Mouse (Mus musculus): ENCODE measurements around the gene Clip4. TPM values are rescaled to one million over a fixed set of nuclear protein-coding genes. Genes with fewer than 3 reads are reported as not detected.

Clip4 gene
- polyA plus RNA-seq, 1 experiment from 2014 or later, result 6.3 TPM

- H3K4me2 ChIP-seq (replicated peaks; ENCODE audit: low read depth, low read length), result no peak overlapping the region
- H3K4me3 ChIP-seq (ENCODE audit: low read depth, low read length), result no peak overlapping the region
- H3K9me3 ChIP-seq (ENCODE audit: control insufficient read depth, low read length), result no peaks in the 10 kb centered on the region
- WGBS, result 89% methylated on average over 9 of the region's 9 CpGs
- no peak overlapping the region for H3K9ac ChIP-seq (ENCODE audit: low read depth, low read length)
- no peak overlapping the region for H3K27ac ChIP-seq (ENCODE audit: low read depth, low read length)
- DNase-seq (ENCODE audit: low spot score) (no peak), ATAC-seq (ENCODE audit: low FRiP score) (no peak)
- H3K27me3 ChIP-seq (ENCODE audit: control insufficient read depth, insufficient read depth, low read length), result no peaks in the 10 kb centered on the region
- no peaks in the 10 kb centered on the region for H3K36me3 ChIP-seq (ENCODE audit: control insufficient read depth, insufficient read depth, low read length)
- H3K4me1 ChIP-seq (replicated peaks; ENCODE audit: control insufficient read depth, insufficient read depth, low read length), result no peaks in the 10 kb centered on the region
Observed at GRCm38 (mm10) chr17:71749616-71750168, 18.6 kb upstream of the Clip4 start.

GRCm38 (mm10) chr17:71752831-71753230 is 15.4 kb upstream of the Clip4 start, which contains the start of gene Pcare:
Pcare (minus strand) TSS chr17:71752894.
- no peaks in the 10 kb centered on the region for H3K27me3 ChIP-seq (ENCODE audit: control insufficient read depth, insufficient read depth, low read length)
- H3K36me3 ChIP-seq (ENCODE audit: control insufficient read depth, insufficient read depth, low read length), result no peaks in the 10 kb centered on the region
- no peaks in the 10 kb centered on the region for H3K9me3 ChIP-seq (ENCODE audit: control insufficient read depth, low read length)
- H3K4me1 ChIP-seq (replicated peaks; ENCODE audit: control insufficient read depth, insufficient read depth, low read length), result no peaks in the 10 kb centered on the region
- DNase-seq (ENCODE audit: low spot score) (no peak), ATAC-seq (ENCODE audit: low FRiP score) (no peak)
- 79% methylated on average over 10 of the region's 10 CpGs for WGBS
- no peak within 1 kb of the TSS for H3K27ac ChIP-seq (ENCODE audit: low read depth, low read length)
- no peak within 1 kb of the TSS for H3K4me3 ChIP-seq (ENCODE audit: low read depth, low read length)
- no peak within 1 kb of the TSS for H3K9ac ChIP-seq (ENCODE audit: low read depth, low read length)
- no peak within 1 kb of the TSS for H3K4me2 ChIP-seq (replicated peaks; ENCODE audit: low read depth, low read length)

GRCm38 (mm10) chr17:71760536-71760935 is 7.7 kb upstream of the Clip4 start:
- Histone ChIP-seq H3K4me2 (replicated peaks; ENCODE audit: low read depth, low read length) (no peak overlapping the region), H3K9me3 (ENCODE audit: control insufficient read depth, low read length) (no peaks in the 10 kb centered on the region), H3K4me3 (ENCODE audit: low read depth, low read length) (no peak overlapping the region), H3K9ac (ENCODE audit: low read depth, low read length) (no peak overlapping the region), H3K27me3 (ENCODE audit: control insufficient read depth, insufficient read depth, low read length) (no peaks in the 10 kb centered on the region), H3K27ac (ENCODE audit: low read depth, low read length) (no peak overlapping the region), H3K4me1 (replicated peaks; ENCODE audit: control insufficient read depth, insufficient read depth, low read length) (no peaks in the 10 kb centered on the region), H3K36me3 (ENCODE audit: control insufficient read depth, insufficient read depth, low read length) (no peaks in the 10 kb centered on the region)
- no peak for DNase-seq (ENCODE audit: low spot score)
- 79% methylated on average over 7 of the region's 7 CpGs for WGBS
- no peak for ATAC-seq (ENCODE audit: low FRiP score)

GRCm38 (mm10) chr17:71769564-71769963 is 1.3 kb downstream of the Clip4 start:
- 10% methylated on average over 6 of the region's 6 CpGs for WGBS
- H3K27ac ChIP-seq (ENCODE audit: low read depth, low read length), result no peak overlapping the region
- H3K4me3 ChIP-seq (ENCODE audit: low read depth, low read length), result no peak overlapping the region

GRCm38 (mm10) chr17:71770696-71771095 is 2.4 kb downstream of the Clip4 start:
- DNase-seq (ENCODE audit: low spot score) (no peak), ATAC-seq (ENCODE audit: low FRiP score) (no peak)
- H3K9me3 ChIP-seq (ENCODE audit: control insufficient read depth, low read length), result no peaks in the 10 kb centered on the region
- no peak overlapping the region for H3K27ac ChIP-seq (ENCODE audit: low read depth, low read length)
- H3K9ac ChIP-seq (ENCODE audit: low read depth, low read length), result no peak overlapping the region
- 0 out of 2 replicates have a peak, but pooled peaks cover 5% of the 10 kb centered on the region for H3K4me1 ChIP-seq (replicated peaks; ENCODE audit: control insufficient read depth, insufficient read depth, low read length)
- H3K4me3 ChIP-seq (ENCODE audit: low read depth, low read length), result no peak overlapping the region
- H3K4me2 ChIP-seq (replicated peaks; ENCODE audit: low read depth, low read length), result no peak overlapping the region
- 98% methylated on average over 3 of the region's 3 CpGs for WGBS
- no peaks in the 10 kb centered on the region for H3K36me3 ChIP-seq (ENCODE audit: control insufficient read depth, insufficient read depth, low read length)
- no peaks in the 10 kb centered on the region for H3K27me3 ChIP-seq (ENCODE audit: control insufficient read depth, insufficient read depth, low read length)

More at GRCm38 (mm10) chr17:71769564-71769963, 1.3 kb downstream of the Clip4 start:
- Histone ChIP-seq H3K36me3 (ENCODE audit: control insufficient read depth, insufficient read depth, low read length) (no peaks in the 10 kb centered on the region), H3K4me1 (replicated peaks; ENCODE audit: control insufficient read depth, insufficient read depth, low read length) (0 out of 2 replicates have a peak, but pooled peaks cover 5% of the 10 kb centered on the region), H3K9me3 (ENCODE audit: control insufficient read depth, low read length) (no peaks in the 10 kb centered on the region), H3K9ac (ENCODE audit: low read depth, low read length) (no peak overlapping the region), H3K27me3 (ENCODE audit: control insufficient read depth, insufficient read depth, low read length) (no peaks in the 10 kb centered on the region), H3K4me2 (replicated peaks; ENCODE audit: low read depth, low read length) (no peak overlapping the region)
- ATAC-seq (ENCODE audit: low FRiP score) (peak; percentile 65), DNase-seq (ENCODE audit: low spot score) (peak; percentile 63)

- no peak overlapping the region for H3K27ac ChIP-seq (ENCODE audit: low read depth, low read length)
- H3K9ac ChIP-seq (ENCODE audit: low read depth, low read length), result no peak overlapping the region
- no peaks in the 10 kb centered on the region for H3K36me3 ChIP-seq (ENCODE audit: control insufficient read depth, insufficient read depth, low read length)
- ATAC-seq (ENCODE audit: low FRiP score) (no peak), DNase-seq (ENCODE audit: low spot score) (no peak)
- no peak overlapping the region for H3K4me3 ChIP-seq (ENCODE audit: low read depth, low read length)
- WGBS, result 78% methylated on average over 4 of the region's 4 CpGs
- H3K4me1 ChIP-seq (replicated peaks; ENCODE audit: control insufficient read depth, insufficient read depth, low read length), result 0 out of 2 replicates have a peak, but pooled peaks cover 5% of the 10 kb centered on the region
- H3K4me2 ChIP-seq (replicated peaks; ENCODE audit: low read depth, low read length), result no peak overlapping the region
- no peaks in the 10 kb centered on the region for H3K27me3 ChIP-seq (ENCODE audit: control insufficient read depth, insufficient read depth, low read length)
- no peaks in the 10 kb centered on the region for H3K9me3 ChIP-seq (ENCODE audit: control insufficient read depth, low read length)
Observed at GRCm38 (mm10) chr17:71774173-71774572, 5.9 kb downstream of the Clip4 start.

- Histone ChIP-seq H3K9me3 (ENCODE audit: control insufficient read depth, low read length) (no peaks in the 10 kb centered on the region), H3K4me1 (replicated peaks; ENCODE audit: control insufficient read depth, insufficient read depth, low read length) (no peaks in the 10 kb centered on the region), H3K9ac (ENCODE audit: low read depth, low read length) (no peak overlapping the region), H3K4me2 (replicated peaks; ENCODE audit: low read depth, low read length) (no peak overlapping the region), H3K27ac (ENCODE audit: low read depth, low read length) (no peak overlapping the region), H3K4me3 (ENCODE audit: low read depth, low read length) (no peak overlapping the region), H3K27me3 (ENCODE audit: control insufficient read depth, insufficient read depth, low read length) (no peaks in the 10 kb centered on the region), H3K36me3 (ENCODE audit: control insufficient read depth, insufficient read depth, low read length) (no peaks in the 10 kb centered on the region)
- no peak for ATAC-seq (ENCODE audit: low FRiP score)
- no peak for DNase-seq (ENCODE audit: low spot score)
- WGBS, result 88% methylated on average over 4 of the region's 4 CpGs
Observed at GRCm38 (mm10) chr17:71775279-71775678, 7.0 kb downstream of the Clip4 start.

GRCm38 (mm10) chr17:71778696-71779095 is 10.4 kb downstream of the Clip4 start:
- 74% methylated on average over 3 of the region's 3 CpGs for WGBS
- peak; percentile 19 for DNase-seq (ENCODE audit: low spot score)
- Histone ChIP-seq H3K27me3 (ENCODE audit: control insufficient read depth, insufficient read depth, low read length) (no peaks in the 10 kb centered on the region), H3K4me3 (ENCODE audit: low read depth, low read length) (no peak overlapping the region), H3K36me3 (ENCODE audit: control insufficient read depth, insufficient read depth, low read length) (no peaks in the 10 kb centered on the region), H3K4me2 (replicated peaks; ENCODE audit: low read depth, low read length) (no peak overlapping the region), H3K9me3 (ENCODE audit: control insufficient read depth, low read length) (no peaks in the 10 kb centered on the region), H3K4me1 (replicated peaks; ENCODE audit: control insufficient read depth, insufficient read depth, low read length) (no peaks in the 10 kb centered on the region; the same call in 1 of the 2 replicates), H3K27ac (ENCODE audit: low read depth, low read length) (no peak overlapping the region), H3K9ac (ENCODE audit: low read depth, low read length) (no peak overlapping the region)
- ATAC-seq (ENCODE audit: low FRiP score), result no peak

GRCm38 (mm10) chr17:71780490-71780889 is 12.2 kb downstream of the Clip4 start:
- 93% methylated on average over 2 of the region's 2 CpGs for WGBS
- no peak overlapping the region for H3K4me3 ChIP-seq (ENCODE audit: low read depth, low read length)
- H3K4me2 ChIP-seq (replicated peaks; ENCODE audit: low read depth, low read length), result no peak overlapping the region
- no peaks in the 10 kb centered on the region for H3K27me3 ChIP-seq (ENCODE audit: control insufficient read depth, insufficient read depth, low read length)
- no peak overlapping the region for H3K9ac ChIP-seq (ENCODE audit: low read depth, low read length)
- H3K36me3 ChIP-seq (ENCODE audit: control insufficient read depth, insufficient read depth, low read length), result no peaks in the 10 kb centered on the region
- ATAC-seq (ENCODE audit: low FRiP score) (no peak), DNase-seq (ENCODE audit: low spot score) (no peak)
- H3K4me1 ChIP-seq (replicated peaks; ENCODE audit: control insufficient read depth, insufficient read depth, low read length), result no peaks in the 10 kb centered on the region; the same call in 1 of the 2 replicates
- no peaks in the 10 kb centered on the region for H3K9me3 ChIP-seq (ENCODE audit: control insufficient read depth, low read length)
- no peak overlapping the region for H3K27ac ChIP-seq (ENCODE audit: low read depth, low read length)

Data from hindbrain, embryonic 11.5 days (tissue).